Mouse (Mus musculus) kidney, postnatal 25 days (tissue): Measurements from ENCODE around the gene Gm28035.

Experiments
- DNase-seq, 2 experiments: peaks; one replicate each; pipeline ENCODE4 v3.0.0; 2021; ENCODE audit warnings: mixed read lengths in 2 of 2

Gene Gm28035

DNA sequence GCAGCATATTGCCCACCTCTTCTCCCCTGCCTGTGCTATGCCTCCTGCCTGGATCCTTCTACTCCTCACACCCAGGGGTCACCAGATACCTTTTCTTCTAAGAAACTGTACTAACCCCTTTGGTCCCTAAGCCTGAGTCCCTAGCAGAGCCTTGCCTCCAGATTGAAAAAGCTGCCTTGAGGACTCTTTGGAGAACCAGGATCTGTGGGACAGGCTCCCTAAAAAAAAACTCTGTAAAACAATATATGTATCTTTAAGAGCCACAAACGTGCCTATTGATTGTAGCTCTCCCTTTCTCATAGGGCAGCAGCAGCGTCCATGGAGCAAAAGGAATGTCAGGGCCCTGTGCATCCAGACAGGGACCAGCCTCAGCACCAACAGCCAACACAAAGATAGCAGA lies at the start of gene Gm28035:
Gm28035 (plus strand) TSS at position 301 of the 400 bp plus-strand sequence.
- DNase-seq, result no peak

DNA sequence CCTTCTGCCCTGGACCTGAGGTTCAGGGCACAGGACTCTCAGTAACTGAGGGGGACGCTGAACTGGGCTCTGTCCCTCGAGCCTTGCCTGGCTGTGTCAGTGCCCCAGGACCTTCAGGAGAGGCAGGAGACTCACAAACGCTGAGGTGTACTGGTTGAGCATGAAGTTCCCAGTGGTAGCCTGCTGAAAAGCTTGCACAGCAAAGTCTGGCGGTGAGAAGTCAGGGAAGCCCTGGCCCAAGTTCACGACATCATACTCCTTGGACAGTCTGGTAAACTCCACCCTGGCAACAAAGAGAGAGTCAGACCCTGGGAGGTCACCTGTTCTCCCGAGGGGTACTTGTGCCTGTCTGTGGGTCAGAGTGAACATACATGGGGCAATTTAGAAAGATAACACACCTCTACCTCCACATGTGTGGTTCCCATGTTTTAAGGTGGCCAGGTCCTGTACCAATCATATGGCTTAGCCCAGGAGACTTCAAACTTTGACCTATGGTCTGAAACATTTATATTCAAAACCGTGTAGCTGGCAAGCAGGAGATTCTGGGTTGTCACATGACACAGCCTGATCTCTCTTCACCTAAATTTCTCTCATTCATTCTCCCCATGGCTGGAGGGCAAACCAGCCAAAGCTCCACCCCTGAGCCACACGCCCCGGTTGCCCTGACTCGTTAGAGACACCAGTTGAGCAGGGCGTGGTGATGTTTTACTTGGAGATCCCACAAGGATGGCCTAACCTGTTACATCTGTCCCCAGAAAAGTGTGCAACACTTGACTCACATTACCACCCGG lies 48.4 kb upstream of the Gm28035 start:
- peak; percentile 52 to 84 for DNase-seq

DNA sequence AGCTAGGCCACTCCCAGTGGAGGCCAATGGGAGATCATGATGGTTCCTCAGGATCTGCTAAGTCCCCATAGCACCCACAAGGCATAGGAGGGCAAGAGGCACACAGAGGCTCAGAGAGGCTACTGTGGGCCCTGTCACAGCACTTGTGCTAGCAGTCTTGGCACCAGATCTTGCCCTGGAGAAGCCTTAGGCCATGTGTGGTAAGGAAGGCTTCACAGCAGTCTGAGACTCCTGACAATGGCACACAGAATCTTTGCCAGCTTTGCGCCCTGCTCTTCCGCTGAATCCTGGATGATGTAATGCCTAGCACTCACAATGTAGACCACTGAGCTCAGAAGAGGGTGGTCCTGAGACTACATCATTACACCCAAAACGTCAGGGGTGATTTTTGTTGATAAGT lies 45.7 kb upstream of the Gm28035 start:
- DNase-seq, result no peak

DNA sequence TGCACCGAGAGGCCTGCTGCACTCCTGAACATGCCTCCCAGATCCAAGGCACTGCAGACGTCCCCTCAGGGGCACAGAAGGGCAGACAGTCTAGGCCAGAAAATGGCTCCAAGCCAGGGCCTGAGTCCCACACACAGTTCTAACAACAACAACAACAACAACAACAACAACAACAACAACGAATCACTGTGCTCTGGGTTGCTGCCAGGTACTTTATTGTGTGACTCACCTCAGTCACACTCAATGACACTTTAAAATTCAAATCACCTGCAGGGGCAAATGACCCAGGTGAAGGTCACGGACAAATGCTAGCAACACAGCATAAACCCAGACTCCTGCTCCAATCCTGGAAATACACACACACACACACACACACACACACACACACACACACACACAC lies 42.3 kb upstream of the Gm28035 start:
- peak; percentile 60 to 75 for DNase-seq

DNA sequence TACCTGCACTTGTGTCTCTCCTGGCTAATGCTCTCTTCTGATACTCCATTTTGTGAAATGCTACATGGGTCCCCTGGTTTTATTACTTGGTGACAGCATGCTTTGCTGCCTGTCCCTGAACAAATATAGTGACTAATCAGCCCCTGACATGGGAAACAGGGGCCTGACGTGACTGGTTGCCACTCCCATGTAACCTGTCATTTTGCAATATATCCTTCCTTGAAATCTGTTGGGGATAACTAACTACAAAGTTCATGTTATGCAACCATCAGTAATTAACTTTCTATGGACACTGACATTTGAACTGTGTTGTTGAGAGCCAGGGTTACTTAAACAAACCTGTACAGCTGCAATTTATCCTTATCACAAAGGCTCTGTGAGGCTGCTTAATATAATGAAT lies 40.4 kb upstream of the Gm28035 start:
- no peak for DNase-seq

DNA sequence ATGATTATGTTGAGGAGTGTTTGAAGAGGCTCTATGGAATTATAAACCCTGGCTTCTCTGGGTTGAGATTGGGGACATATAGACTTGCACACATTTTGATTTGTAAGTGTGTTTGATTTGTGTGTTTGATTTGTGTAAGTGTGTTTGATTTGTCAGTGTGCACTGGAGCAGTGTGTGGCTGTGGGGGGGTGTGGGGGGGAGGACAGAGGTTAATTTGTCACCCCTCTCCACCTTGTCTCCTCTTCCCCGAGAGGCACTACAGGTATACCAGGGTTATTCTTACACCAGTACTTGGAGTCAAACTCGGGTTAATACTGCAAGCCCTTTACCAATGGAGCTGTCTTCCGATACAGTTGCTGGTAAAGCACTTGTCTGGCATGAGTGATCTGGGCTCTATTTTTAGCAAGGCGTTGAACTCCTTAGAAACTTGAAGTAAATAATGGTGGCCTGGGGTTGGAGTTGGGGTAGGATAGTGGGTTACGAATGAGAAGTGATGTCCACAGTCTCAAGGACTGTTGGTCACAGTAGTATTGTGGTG lies 39.9 kb upstream of the Gm28035 start:
- no peak for DNase-seq

DNA sequence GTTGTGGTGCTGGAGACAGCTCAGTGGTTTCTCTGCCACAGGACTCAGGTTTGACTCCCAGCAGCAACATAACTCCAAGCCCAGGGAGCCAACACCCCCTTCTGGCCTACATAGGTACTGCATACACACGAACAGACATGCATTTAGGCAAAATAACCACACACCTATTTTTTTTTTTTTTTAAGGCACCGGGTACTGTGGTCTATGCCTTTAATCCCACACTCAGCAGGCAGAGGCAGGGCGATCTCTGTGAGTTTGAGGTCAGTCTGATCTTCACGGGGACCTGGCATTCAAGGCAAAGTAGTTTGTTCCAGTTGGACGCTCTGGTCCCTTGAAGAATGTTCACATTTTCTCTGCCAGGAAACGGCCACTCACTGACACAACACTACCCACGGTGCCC lies 36.9 kb upstream of the Gm28035 start:
- peak; percentile 34 to 52 for DNase-seq

DNA sequence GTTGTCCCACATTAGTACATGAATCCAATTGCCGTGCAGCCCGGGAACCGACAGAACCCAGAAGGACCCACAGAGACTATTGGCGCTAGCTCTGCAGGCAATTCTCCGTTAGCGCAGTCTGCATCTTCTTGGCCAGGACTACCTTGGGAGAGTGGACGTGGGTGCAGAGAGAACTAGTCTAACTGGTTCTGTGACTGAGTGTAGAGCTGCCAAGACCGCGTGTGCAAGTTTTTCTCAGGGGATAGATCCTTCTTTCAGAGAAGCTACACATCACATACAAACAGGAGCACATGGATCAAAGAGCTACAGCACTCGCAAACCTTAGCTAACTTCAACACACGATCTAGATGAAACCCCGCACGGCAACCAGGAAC lies 35.1 kb upstream of the Gm28035 start:
- DNase-seq, result peak; percentile 52 to 78

DNA sequence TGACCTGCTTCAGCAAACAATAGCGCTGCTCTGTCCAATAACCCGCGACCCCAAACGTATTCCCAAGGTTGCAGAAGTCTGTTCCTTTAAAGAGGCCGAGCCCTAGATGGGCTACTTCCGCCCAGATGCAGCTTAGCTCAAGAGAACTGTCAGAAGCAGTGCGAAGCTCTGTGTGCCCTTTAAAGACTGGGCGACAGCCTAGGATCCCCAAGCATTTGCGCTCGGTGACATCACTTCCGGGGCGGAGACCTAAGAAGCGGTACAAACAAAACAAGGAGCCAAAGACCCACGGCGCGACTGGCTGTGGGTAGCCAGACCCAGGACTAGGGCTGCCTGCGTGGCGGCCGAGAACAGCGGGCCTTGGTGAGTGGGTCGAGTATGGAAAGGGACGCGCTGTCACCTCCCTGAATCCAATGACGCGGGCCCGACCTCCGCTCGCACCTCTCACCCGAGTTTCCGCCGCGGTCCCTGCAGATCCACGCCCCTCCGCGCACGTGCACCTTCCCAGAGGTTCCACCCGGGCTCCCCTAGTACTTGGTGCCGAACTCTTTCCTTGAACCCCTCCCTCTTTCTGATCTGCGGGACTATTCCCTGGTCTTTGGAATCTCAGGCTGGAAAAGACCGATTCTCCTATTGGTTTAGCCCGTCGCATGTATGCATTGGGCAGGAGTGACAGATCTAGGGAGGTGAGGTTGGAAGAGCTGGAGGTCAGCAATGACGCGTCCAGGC lies 34.6 kb upstream of the Gm28035 start, which contains the start of gene Kyat1:
Kyat1 (minus strand) TSS at position 219 of the 729 bp plus-strand sequence.
- DNase-seq, result peak; percentile 97 to 98

DNA sequence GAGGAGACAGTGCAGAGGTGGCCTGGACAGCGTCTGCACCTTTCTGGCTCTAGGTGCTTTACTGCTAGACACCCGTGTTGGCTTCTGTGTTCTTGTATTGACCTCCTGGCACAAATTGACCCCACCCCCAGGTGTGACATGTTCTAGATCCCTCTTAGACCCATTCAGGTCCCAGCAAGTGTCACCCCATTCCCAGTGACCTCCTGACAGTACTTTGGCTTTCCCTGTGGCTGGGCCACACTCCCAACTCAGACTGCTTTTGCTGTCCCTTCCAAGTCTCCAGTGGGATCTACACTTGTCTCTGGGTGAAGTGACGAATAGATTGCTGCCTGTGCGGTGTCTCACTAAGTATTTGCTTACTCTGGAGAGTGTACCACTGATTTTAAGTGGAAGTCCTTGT lies 33.0 kb upstream of the Gm28035 start:
- DNase-seq, result no peak

DNA sequence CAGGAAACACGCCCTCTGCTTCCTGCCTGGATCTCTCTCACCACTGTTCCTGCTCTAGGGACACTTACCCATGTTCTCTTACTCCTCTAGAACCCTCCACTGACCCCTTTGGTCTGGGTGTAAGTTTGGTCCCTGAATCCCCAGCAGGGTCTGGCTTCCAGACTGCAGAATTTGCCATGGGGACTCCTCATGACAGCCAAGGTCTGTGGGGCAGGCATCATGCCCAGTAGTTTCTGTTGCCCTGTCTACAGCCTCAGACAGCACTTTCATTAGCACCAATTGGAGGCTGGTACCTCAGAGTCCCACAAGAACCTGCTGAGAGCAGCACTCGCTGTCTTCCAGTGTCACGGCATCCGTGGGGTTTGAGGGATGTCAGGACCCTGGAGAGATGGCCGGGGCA lies 32.5 kb upstream of the Gm28035 start:
- no peak for DNase-seq

DNA sequence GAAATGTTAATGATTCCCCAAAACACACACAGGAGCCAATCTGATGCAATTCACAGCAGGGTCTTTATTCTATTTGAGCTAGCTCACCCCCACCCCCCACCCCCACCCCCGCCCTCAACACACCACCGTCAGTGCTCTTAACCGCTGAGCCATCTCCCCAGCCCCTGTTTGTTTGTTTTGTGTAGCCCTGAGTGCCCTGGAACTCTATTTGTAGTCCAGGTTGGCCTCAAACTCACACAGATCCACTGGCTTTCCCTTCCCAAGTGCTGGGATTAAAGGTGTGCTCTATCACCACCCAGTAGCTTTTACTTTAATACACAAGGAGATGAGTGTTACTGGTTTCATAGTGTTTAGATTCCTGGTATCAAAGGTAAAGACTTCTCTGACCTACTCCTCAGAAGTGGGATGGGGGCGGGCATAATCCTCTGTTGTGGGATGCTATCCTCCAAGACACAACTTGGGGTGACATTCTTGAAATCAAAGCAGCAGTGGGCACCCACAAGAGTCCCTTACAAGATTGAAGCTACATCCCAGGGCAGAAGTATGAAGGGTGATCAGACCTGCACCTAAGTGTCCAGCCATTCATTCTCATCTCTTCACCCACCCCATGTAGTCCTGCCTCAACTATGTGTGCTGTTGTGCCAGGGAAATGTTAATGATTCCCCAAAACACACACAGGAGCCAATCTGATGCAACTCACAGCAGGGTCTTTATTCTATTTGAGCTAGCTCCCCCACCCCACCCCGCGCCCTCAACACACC lies 28.8 kb upstream of the Gm28035 start:
- DNase-seq, result no peak

DNA sequence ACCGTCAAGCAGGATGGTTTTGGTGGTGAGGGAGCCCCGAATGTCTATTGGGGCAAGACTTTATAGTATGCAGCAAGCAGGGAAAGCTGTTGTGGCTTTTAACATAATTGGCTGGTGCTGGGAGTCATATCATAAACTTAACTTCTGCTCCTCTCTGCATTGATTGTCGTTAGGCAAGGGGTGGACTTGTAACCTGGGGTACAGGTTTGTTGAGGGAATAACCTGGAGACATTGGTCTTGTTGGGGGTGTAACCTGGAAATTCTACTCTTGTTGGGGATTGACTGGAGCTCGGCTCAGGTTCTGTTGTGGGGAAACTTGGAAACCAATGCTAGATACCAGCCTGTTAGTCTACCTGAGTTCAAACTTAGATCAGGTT lies 28.2 kb upstream of the Gm28035 start:
- DNase-seq, result no peak

DNA sequence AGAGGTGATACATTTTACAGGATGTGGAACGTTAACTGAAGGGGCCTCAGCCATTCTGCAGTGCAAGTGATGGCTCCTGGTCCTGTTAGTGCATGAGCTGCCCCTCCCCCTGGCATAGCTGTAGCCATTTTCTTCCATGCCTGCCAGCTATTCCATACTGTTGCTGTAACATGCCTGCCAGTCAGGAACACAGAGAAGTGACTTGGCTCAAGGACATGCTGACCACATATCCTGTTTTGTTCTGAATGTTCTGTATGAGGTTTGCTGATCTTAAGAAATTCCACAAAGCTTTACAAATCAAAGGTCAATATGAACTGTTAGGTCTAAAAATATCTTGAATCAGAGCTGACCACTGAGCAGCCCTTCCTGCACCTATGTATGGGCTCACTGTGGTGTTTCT lies 27.4 kb upstream of the Gm28035 start:
- peak; percentile 42 to 48 for DNase-seq

DNA sequence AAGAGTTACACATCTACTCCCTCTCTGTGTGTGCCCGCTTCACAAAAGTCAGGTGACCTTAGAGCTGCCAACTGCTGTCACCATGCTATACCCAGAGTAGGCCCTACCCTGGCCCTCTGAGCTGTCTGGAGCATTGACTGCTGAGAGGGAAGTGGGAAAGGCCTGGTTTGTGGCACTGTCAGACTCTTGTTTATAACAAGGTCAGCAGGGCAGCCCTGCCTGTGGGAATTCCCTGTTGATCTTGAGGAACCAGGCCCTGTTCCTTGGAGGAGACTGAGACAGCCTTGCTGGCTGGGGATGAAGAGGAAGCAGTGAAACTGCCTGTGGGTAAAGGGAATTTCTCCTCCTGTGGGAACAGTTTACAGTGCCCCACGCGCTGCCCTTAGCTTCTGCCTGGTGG lies 25.6 kb upstream of the Gm28035 start:
- no peak for DNase-seq

DNA sequence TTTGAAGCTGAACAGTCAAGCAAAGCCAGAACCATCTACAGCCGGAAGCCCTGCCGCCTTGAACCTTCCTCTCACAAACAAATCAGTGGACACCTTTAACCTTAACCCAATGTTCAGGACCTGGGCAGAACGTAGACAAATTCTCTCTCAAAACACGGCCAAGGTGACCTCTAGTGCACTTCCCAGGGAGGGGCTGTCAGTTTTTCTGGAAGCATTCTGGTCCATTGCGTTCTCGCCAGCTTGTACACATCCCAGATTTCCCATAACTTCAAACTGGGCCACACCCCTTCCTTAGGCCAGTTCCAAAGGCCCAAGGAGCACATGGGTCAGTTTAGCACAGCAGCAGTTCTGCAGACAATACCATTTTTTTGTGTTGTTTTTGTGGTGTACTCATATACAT lies 24.9 kb upstream of the Gm28035 start:
- DNase-seq, result peak in 1 of 2 experiments; percentile 67

DNA sequence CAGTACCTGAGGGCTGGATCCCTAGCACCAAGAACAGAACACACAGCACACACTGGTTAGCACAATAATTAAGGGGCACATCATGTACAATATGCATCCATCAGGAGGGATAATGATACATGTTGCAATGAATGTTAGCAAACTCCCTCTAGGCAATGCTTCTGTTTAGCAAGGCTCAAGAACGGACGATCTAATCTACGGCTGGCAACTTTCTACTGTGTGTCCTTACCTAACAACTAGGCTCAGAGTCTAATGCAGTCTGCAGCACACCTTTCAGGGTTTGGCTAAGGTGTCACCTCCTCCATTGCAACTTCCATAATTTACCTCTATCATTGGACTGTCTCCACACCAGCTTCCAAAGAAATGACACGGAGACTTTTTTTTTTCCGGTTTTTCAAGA lies 24.1 kb upstream of the Gm28035 start:
- DNase-seq, result no peak

DNA sequence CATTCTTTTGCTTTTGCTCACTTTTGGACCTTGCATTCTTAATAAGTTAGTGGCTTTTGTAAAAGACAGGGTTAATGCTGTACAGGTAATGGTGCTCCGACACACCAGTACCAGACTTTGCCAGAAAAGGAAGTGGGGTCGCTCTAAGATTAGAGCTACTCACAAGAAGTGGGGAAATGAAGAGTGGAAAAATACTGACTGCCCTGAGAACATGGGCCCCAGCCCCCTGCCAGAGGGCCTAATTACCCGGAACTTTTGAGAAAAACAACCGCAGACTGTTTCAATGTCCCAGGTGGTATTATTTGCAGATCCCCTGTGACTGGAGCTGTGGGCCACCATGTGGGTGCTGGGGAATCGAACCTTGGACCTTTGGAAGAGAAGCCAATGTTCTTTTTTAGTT lies 4.8 kb upstream of the Gm28035 start:
- DNase-seq, result no peak

DNA sequence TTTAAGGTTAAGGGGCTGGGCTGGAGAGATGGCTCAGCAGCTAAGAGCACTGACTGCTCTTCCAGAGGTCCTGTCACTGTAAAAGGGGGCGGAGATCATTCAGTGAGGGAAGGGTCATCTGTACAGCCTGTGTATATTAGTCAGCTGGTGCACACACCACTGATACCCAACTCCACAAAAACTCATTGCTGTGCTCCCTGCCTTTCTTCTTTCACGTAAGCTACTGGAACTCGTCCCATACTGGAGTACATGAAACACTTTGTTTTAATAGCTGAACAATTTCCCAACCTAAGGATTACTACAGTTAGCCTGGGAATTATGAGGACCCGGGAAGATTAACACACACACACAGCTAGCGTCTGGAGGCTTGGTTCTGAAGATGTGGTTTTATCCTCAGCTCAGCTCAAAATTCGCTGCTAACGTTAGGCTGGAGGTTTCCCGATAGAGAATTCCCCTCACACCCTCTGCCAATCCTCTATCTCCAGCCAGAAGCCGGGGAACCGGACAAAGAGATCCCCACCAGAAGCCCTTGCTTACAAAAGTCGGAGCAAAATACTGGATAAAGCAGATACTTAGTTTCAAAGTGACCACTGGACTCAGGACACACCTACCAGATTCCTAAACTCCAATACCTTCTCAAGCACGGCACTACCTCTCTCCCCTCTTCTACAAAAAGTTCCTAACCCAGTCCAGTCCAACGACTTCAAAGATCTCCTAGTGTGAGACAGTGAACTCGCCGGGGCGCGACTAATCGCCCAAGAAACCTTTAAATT lies 3.8 kb upstream of the Gm28035 start:
- no peak for DNase-seq

DNA sequence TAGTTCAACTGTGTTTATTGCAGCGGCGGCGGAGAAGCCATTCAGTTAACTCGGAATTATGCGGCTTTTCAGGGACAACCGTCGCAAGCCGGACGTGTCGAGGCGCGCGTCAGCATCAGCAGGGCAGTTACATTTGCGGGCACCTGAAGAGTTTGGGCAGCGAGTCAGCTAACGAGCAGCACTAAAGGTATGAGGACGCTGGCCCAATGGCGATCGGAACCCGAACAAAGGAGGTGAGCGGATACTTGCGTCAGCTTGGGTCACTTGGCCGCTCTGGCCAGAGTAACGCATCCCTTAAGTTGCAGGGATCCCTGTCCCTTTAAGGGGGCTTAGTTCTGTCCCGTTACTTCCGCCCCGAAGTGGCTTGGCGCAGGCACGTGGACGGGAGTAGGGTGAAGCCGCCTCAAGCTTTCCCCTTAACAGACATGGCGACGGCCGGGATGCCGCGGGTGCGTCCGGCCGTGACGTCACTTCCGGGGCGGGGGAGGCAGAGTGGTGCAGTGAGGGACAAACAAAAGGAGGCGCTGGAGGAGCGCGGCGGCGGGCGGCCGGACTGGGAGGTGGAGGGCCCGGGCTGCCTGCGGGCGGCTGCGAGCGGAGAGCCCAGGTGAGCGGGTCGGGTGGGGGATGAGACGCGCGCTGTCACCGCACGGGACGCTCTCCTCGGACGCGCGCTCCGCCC lies 3.0 kb upstream of the Gm28035 start, which contains the start of gene Lrrc8a:
Lrrc8a (plus strand) TSS at position 517 of the 682 bp plus-strand sequence.
- DNase-seq, result peak; percentile 100

DNA sequence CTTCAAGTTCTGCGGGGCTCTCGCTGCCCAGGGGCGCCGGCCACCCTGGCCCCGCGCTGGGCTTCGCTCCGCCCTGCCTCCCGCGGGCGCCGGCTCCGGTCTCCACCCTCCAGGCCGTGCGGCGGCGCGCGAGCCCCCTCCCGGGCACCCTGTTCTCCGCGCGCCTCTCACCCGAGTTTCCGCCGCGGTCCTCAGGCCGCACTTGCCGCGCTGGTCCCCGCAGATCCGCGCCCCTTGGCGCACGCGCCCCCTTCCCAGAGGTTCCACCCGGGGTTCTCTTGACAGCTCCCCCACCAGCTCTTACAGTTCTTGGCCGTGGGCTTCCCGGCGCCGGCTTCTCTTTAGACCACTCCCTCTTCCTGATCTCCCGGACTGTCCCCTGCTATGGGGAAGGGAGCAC lies 2.5 kb upstream of the Gm28035 start:
- DNase-seq, result peak; percentile 76 to 92
